Mouse (Mus musculus) fibroblast of lung, adult 2 months (primary cell): ENCODE measurements around the gene Kdm5c.
"Not testable (repeated sequence)": the region's sequence is repeated elsewhere in the genome, so short reads cannot be mapped to it uniquely, and the experiment has no call there.

Source experiments
- DNase-seq: peaks from one replicate; pipeline ENCODE4 v3.0.0-alpha.2; 2011; ENCODE audit warnings: low read depth

Kdm5c gene

GRCm38 (mm10) chrX:152232781-152233763, at the start of gene Kdm5c:
Kdm5c (plus strand) TSS chrX:152233020.
- DNase-seq = peak; percentile 93

GRCm38 (mm10) chrX:152187151-152187550, 45.7 kb upstream of the Kdm5c start:
- DNase-seq = no peak

- DNase-seq = no peak
Measured at GRCm38 (mm10) chrX:152191266-152191665, 41.6 kb upstream of the Kdm5c start.

GRCm38 (mm10) chrX:152197814-152198648, 34.8 kb upstream of the Kdm5c start:
- no peak for DNase-seq

DNA sequence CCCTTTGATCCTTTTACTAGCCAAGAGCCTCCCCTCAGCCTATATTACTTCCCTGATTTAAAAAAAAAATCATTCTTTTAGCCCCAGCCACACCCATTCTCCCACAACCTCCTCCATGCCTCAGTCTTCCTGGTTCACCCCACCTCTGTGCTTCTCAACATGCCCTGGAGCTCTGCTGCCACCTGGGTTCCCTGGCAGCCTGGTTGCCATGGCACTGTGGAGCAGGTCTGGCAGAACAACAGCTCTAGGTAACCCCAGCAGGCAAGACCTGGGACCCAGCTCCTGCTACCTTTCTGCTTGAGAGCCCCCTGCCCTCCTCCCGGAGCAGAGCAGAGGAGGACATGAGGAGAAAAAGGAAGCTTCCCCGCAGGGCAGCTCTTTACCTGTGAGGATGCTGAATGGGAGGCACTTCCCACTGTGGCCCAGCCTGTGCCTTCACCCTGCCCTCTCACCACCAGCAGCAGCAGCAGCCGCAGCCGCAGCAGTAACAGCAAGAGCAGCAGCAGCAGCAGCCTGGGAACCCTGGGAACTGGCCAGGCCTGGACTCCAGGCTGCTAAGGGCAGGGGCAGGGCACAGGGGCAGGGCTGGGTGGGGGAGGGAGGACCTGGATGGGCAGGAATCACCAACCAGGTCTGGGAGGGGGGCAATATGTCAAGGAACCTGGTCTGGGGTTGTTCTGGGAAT, 30.9 kb upstream of the Kdm5c start:
- DNase-seq = no peak

- DNase-seq = no peak
Measured at GRCm38 (mm10) chrX:152202422-152203103, 30.3 kb upstream of the Kdm5c start.

- DNase-seq = no peak
Measured at GRCm38 (mm10) chrX:152203247-152203646, 29.6 kb upstream of the Kdm5c start.

GRCm38 (mm10) chrX:152205486-152205885, 27.3 kb upstream of the Kdm5c start:
- no peak for DNase-seq

DNA sequence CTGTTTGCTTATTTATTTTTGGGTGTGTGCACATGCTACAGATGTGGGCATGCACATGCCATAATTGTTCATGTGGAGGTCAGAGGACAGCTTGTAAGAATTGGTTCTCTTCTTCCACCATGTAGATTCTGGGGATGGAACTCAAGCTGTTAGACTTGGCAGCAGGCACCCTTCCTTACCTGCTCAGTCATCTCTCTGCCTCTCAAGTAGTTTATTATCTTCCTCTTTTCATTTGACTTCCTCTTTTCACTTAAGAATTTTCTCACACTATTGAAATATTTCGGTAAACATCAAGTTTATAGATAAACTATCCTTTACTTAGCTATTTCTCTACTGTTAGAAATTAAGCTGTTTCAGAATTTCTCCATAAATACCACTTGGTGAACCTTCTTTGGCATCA, 18.1 kb upstream of the Kdm5c start:
- DNase-seq = no peak

GRCm38 (mm10) chrX:152218529-152218928, 14.3 kb upstream of the Kdm5c start:
- no peak for DNase-seq

DNA sequence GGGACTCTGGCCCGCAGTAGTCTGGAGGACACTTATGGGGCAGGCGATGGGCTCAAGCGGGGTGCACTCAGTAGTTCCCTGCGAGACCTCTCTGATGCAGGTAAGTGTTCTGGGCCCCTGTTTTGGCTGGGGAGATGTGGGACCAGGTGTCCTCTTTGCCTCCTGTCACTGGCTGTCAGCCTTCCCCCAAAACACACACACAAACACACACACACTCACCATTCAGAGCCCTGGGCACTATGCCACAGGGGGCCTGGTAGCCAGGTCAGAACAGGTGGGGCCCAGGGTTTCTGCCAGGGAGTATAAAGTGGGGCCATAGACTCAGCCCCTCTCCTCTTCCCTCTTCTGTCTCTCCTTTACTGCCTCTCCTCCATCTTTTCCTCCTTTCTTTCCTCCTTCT, 11.1 kb upstream of the Kdm5c start:
- DNase-seq = no peak

- DNase-seq = no peak
Measured at GRCm38 (mm10) chrX:152222226-152222625, 10.6 kb upstream of the Kdm5c start.

GRCm38 (mm10) chrX:152223313-152223712, 9.5 kb upstream of the Kdm5c start:
- no peak for DNase-seq

- no peak for DNase-seq
Measured at GRCm38 (mm10) chrX:152224280-152224679, 8.5 kb upstream of the Kdm5c start.

- DNase-seq = no peak
Measured at GRCm38 (mm10) chrX:152234125-152234524, 1.3 kb downstream of the Kdm5c start.

DNA sequence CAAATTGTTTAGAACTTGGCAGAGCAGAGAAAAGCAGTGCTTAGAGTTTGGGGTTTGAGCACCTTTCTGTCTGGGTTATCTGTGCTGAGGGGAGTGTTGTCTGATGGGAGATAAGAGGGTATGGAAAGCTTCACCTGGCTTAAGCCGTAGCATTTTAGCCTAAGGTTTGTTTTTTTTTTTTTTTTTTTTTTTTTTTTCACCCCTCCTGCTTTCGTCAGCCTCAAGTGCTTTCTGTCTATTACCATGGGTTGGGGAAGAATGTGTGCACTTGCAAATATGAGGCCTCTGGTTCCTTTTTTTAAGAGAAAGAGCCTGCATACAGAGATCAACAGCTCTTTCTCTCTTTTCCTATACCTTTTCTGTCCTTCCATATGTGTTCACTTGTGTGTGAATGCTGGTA, 2.9 kb downstream of the Kdm5c start:
- no peak for DNase-seq

DNA sequence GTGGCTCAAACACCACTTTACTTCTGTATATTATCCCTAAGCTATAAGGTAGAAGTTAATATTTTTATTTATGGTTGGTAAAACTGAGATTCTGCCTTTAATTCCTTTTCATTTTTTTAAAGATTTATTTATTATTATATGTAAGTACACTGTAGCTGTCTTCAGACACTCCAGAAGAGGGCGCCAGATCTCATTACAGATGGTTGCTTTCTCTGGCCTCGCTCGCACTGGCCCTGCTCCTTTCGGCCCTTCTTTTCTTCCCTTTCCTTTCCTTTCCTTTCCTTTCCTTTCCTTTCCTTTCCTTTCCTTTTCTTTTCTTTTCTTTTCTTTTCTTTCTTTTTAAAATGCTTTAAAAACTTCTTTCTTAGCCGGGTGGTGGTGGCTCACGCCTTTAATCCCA, 10.3 kb downstream of the Kdm5c start:
- not testable (repeated sequence) for DNase-seq

GRCm38 (mm10) chrX:152244492-152245189, 11.8 kb downstream of the Kdm5c start:
- DNase-seq = no peak

DNA sequence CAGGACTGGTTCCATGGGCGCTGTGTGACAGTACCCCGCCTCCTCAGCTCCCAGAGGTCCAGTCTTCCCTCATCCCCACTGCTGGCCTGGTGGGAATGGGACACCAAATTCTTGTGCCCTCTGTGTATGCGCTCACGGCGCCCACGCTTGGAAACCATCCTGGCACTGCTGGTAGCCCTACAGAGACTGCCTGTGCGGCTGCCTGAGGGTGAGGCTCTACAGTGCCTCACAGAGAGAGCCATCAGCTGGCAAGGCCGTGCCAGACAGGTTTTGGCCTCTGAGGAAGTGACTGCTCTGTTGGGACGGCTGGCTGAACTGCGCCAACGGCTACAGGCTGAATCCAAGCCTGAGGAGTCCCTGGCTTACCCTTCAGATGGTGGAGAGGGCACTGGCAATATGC, 38.4 kb downstream of the Kdm5c start:
- DNase-seq = no peak

DNA sequence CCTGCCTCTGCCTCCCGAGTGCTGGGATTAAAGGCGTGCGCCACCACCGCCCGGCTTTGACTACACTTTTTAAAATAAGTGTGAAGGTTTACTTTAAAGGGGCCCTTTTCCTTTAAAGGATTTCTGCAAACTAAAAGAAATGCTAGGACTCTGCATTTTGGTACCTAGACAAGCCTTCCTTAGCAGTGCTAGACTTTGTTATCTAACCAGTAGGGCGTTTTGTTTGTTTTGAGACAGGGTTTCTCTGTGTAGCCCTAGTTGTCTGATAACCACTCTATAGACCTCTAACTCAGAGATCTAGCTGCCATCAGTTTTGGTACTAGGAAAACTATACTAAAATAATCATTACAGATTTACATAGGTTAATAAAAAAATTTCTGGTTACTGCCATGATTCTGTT, 46.6 kb downstream of the Kdm5c start:
- no peak for DNase-seq

DNA sequence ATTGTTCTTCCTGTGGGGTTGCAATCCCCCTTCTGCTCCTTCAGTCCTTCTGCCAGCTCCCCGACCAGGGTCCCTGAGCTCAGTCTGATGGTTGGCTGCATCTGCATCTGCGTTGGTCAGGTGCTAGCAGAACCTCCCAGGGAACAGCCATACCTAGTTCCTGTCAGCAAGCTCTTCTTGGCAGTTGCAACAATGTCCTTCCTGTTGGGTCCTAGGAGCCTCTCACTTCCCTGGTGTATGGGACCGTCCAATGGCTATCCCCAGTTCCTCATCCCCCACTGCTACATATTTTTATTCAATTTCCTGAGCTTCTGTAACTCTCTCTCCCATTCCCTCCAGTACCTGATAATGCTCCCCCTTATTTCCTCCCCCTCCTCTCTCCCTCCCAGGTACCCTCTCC, 51.9 kb downstream of the Kdm5c start:
- DNase-seq = no peak
